Mouse (Mus musculus) adrenal gland, postnatal 25 days (tissue): ENCODE data around the gene Thada. TPM values are rescaled to one million over a fixed set of nuclear protein-coding genes. Genes with fewer than 3 reads are reported as not detected.
A peak's percentile ranks its signal among the peaks of the same experiment; 100 is the strongest.

Source experiments
- DNase-seq: peaks from one replicate; pipeline ENCODE4 v3.0.0; 2021; ENCODE audit warnings: mixed read lengths
- total RNA-seq: library from RNA; stranded (reverse); gene quantifications from 2 replicates; pipeline ENCODE4 v1.2.3, GENCODE M21; 2021

Thada gene
- total RNA-seq, 1 experiment from 2014 or later, result 24.1 TPM

GRCm38 (mm10) chr17:84185581-84186450 is 280.2 kb downstream of the Thada start:
- DNase-seq, result peak; percentile 74

- no peak for DNase-seq
Observed at GRCm38 (mm10) chr17:84185011-84185411, 281.0 kb downstream of the Thada start.

- DNase-seq, result peak; percentile 90
Observed at GRCm38 (mm10) chr17:84183291-84183781, 282.7 kb downstream of the Thada start.

DNA sequence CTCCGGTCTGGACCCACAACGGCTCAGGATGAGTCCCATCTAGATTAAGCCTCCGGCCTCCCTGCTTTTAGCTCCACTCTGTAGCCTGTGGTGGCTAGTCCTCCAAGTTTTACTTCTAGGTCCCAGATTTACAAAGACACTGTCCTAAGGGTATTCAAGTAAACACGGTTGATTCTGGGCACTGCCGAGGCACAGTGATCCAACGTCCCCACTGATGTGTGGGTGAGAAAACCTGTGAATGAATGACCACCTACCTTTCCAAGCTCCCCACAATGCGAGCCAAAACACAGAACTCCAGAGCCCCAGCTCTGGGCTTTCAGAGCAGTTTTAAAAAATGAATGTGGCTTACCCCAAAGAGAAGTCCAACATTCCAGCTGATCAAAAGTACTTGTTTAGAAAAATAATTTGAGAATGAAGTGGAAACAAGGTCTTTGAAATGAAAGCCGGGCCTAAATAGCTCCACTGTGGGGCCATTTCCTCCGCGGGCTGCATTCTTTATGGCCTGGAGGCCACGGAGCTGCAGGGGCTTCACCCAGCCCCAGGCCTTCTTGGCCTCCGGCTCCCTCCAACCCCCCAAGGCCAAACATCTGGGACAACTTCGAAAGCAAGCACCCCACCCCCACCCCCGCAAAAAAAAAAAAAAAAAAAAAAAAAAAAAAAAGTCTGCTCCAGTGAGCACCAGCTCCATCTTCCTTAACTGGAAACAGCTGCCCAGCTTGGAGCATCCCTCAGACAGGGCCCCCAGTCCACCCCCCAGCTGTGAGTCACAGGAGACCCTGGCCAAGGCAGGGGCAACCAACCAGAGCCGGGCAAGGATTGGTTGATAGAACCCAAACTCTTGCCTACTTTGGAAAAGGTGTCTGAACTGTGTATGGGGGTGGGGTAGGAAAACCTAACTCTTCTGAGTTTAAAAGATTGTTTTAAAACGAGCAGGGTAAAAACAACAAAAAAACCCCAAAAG is 283.4 kb downstream of the Thada start:
- DNase-seq, result no peak

- DNase-seq, result peak; percentile 47
Observed at GRCm38 (mm10) chr17:84181502-84182310, 284.3 kb downstream of the Thada start.

- no peak for DNase-seq
Observed at GRCm38 (mm10) chr17:84180715-84181501, 285.1 kb downstream of the Thada start.

DNA sequence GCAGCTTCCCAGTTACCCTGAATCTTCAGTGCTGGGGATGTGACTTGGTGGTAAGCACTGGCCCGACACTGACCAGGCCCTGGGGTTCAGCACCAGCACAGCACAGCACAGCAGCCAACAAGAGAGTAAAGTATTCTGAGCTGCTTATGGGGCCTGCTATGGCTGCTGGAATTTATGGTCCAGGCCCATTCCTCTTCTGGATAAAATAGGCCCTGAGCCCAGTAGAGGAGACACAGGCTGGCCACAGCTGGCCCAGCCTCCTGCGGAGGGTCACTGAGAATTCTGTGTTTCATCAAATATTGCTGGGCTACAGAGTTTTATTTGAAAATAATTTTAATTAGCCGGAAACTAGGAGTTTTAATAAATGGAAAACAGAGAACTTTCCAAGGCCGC is 286.0 kb downstream of the Thada start:
- no peak for DNase-seq

- no peak for DNase-seq
Observed at GRCm38 (mm10) chr17:84179026-84179972, 286.7 kb downstream of the Thada start.

DNA sequence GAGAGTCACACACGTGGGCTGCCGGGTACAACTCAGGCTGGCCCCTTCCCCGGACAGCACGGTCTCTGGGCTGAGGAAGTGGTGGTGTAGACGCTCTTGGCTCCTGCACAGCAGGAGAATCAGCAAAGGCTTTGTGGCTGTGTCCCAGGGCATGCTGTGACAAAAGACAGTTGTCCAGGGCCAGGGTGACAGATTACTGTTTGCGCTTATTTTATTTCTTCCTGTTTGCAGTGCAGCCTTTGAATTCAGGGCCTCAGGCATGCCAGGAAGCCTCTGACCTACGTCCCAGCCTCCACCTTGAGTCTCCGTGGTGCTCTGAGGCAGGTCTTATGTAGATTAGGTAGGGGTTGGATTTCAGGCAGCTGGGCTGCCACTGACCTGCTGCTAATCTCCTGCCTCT is 288.5 kb downstream of the Thada start:
- DNase-seq, result no peak

- DNase-seq, result no peak
Observed at GRCm38 (mm10) chr17:84176446-84176845, 289.6 kb downstream of the Thada start.

GRCm38 (mm10) chr17:84175196-84175595 is 290.8 kb downstream of the Thada start:
- DNase-seq, result no peak

- no peak for DNase-seq
Observed at GRCm38 (mm10) chr17:84167377-84167776, 298.6 kb downstream of the Thada start.

DNA sequence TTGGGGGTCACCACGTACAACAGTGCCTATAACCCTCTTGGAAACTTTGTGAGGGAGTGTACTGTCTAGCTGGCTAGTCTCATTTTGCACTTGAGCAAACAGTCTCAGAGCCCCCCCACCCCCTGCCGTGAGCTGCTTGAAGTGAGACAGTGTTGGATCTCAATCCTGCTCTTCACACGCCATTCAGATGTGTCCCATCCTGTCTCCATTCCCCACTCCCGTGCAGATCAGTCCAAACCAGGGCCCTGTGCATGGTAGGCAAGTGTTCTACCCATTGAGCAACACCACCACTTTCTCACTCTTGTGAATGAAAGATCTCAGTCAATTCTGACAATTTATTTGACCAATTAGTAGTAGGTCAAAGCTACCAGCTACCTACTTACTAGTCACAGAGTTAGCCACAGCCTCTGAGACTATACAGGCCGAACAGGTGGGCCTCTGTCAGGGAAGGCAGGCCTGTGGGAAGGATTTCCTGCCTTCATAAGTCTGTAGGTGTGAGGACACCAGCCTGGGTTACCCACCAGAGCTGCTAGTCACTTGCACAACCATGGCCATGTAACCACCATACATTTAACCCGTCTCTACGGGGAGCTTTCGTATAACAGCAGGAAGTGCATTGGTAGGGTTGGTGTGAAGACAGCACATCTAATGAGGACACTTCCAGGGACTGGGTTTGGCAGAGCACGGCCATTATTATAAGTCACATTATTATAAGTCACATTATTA is 299.7 kb downstream of the Thada start:
- DNase-seq, result no peak

GRCm38 (mm10) chr17:84165735-84166134 is 300.3 kb downstream of the Thada start:
- DNase-seq, result no peak

DNA sequence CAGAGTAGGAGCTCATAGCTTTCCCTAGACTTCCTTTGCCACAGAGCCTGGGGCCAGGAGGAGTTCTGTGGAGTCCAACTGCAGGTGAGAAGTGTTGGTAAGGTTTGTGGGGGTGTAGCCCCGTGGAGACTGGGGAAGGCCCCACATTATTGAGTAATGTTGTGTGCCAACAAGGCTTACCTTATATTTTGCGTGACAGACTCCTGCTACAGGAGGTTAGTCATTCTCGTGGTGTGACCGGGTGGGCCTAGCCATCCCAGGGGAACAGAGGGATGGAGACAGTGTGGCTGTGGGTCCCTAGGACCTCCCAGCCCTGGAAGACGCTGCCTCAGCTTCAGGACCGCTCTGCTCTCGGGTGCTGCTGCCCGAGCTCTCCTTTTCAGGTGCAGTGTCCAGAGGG is 301.9 kb downstream of the Thada start:
- no peak for DNase-seq

DNA sequence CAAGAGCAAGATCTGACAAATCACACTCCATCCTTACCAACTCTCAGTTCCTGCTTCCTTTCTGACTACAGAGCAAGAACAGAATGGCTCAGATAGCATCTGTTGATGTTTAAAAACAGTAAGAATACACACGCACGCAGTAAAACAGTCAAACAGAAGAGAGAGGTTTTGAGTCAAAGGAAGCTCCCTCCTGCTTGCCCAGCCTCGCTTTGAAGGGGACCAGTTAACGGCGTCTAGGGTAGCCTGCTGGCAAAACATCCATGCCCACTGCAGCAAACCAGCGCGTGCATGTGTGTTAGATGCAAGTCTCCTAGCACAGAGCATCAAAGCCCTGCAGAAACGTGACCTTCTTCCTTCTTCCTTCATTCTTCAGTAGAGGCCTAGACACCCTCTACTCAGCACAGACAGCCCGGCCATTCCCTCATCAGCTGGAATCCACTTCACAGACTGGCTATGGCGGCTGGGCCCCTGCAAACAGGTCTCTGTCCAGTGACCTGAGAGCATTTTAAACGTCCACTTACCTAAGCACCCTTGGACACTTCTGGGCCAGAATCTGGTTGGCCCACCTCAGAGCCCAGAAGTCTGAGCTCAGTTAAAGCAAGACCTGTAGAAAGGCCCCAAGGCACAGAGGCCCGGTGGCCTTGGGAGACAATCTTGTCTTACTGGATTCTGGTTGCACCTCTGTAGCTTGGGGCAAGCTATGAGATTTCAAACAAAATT is 302.8 kb downstream of the Thada start:
- DNase-seq, result no peak

- no peak for DNase-seq
Observed at GRCm38 (mm10) chr17:84162211-84162760, 303.7 kb downstream of the Thada start.

DNA sequence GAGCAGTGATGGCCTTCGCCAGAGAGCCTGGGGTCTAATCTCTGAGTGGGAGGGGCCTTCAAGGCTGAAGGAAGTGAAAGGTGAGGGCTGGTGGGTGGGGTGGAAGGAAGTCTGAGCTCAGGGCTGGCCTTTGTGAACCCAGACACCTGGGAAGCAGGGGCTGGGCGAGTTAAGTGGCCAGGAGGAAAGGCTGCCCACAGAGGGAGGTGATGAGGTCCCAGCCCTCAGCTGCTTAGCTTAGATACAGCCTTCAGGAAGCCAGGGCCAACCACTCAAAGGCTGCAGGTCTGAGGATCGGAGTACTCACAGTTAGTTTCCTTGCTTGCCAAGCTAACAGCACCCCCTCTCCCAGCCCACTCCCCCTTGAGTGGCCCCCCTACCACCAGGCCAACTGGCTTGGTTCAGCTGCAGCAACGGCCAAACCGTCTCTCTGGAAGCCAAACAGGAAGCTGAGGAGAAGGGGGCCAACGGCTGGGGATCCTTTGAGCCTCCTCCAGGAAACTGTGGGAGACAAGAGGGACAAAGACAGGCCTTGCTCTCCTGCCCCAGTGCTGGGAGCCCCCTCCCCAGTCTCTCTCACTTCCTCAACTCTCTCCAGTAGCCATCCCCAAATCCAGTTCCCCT is 304.7 kb downstream of the Thada start:
- no peak for DNase-seq
